ENCODE assay signal across 8 mouse cellular contexts in genomic region chr13:29984286-29985100, GRCm38 (mm10). TPM values are rescaled to one million over a fixed set of nuclear protein-coding genes. Genes with fewer than 3 reads are reported as not detected.
DNase-seq lines count a peak whose midpoint lies in the region; ATAC-seq and TF ChIP-seq lines count a peak whose summit lies in the region.

No protein-coding gene starts in this region.

- no peaks in the 10 kb centered on the region for H3K27me3 ChIP-seq in C2C12 (ENCODE audit: control insufficient read depth, insufficient read depth, insufficient read length)
- no peaks in the 10 kb centered on the region for H3K27me3 ChIP-seq in forebrain, embryonic 10.5 days (ENCODE audit: poor library complexity, severe bottlenecking)
- no peaks in the 10 kb centered on the region for H3K27me3 ChIP-seq in heart, embryonic 15.5 days
- H3K27me3 ChIP-seq in liver, embryonic 15.5 days = no peaks in the 10 kb centered on the region
- H3K27me3 ChIP-seq in stomach, embryonic 15.5 days (replicated peaks) = no peaks in the 10 kb centered on the region

- peaks cover 52% of the 10 kb centered on the region for H3K4me1 ChIP-seq in forebrain, embryonic 10.5 days
- H3K4me1 ChIP-seq in heart, embryonic 15.5 days (replicated peaks) = peaks cover 36% of the 10 kb centered on the region
- peaks cover 69% of the 10 kb centered on the region for H3K4me1 ChIP-seq in liver, embryonic 15.5 days (replicated peaks)
- 0 out of 2 replicates have a peak, but pooled peaks cover 2% of the 10 kb centered on the region for H3K4me1 ChIP-seq in stomach, embryonic 15.5 days

- peaks cover 48% of the 10 kb centered on the region for H3K79me3 ChIP-seq in C2C12 (ENCODE audit: low read depth)

- H3K4me3 ChIP-seq in C2C12 (ENCODE audit: insufficient read depth, poor library complexity, severe bottlenecking) = peak overlapping the region; percentile 84
- peak overlapping the region; percentile 99 for H3K4me3 ChIP-seq in forebrain, embryonic 10.5 days
- H3K4me3 ChIP-seq in heart, embryonic 15.5 days = peak overlapping the region; percentile 97
- H3K4me3 ChIP-seq in liver, embryonic 15.5 days (replicated peaks) = peak overlapping the region; percentile 93
- peak overlapping the region; percentile 91 for H3K4me3 ChIP-seq in stomach, embryonic 15.5 days (replicated peaks)

- under 1% methylated on average over 41 of the region's 69 CpGs for WGBS in forebrain, embryonic 10.5 days
- WGBS in heart, embryonic 15.5 days = under 1% methylated on average over 49 of the region's 69 CpGs
- under 1% methylated on average over 48 of the region's 69 CpGs for WGBS in liver, embryonic 15.5 days (ENCODE audit: insufficient replicate concordance)
- WGBS in stomach, embryonic 15.5 days = 2% methylated on average over 25 of the region's 69 CpGs

- no peaks in the 10 kb centered on the region for H3K9me3 ChIP-seq in forebrain, embryonic 10.5 days
- H3K9me3 ChIP-seq in heart, embryonic 15.5 days (replicated peaks) = no peaks in the 10 kb centered on the region
- H3K9me3 ChIP-seq in liver, embryonic 15.5 days (replicated peaks) = no peaks in the 10 kb centered on the region
- no peaks in the 10 kb centered on the region for H3K9me3 ChIP-seq in stomach, embryonic 15.5 days

- peak overlapping the region; percentile 98 for H3ac ChIP-seq in C2C12 (ENCODE audit: control insufficient read depth, insufficient read length, low read depth)

- TF ChIP-seq CTCF in C2C12 (IDR thresholded peaks at IDR 0.05; ENCODE audit: control insufficient read depth, insufficient read depth, insufficient read length) = no peak

- H3K9ac ChIP-seq in heart, embryonic 15.5 days = peak overlapping the region; percentile 99
- H3K9ac ChIP-seq in liver, embryonic 15.5 days = peak overlapping the region; percentile 94
- peak overlapping the region; percentile 95 for H3K9ac ChIP-seq in stomach, embryonic 15.5 days

- peak overlapping the region; percentile 99 for H3K4me2 ChIP-seq in heart, embryonic 15.5 days
- peak overlapping the region; percentile 98 for H3K4me2 ChIP-seq in liver, embryonic 15.5 days
- peak overlapping the region; percentile 88 for H3K4me2 ChIP-seq in stomach, embryonic 15.5 days

- H3K36me3 ChIP-seq in C2C12 (ENCODE audit: control insufficient read depth, insufficient read depth) = peaks cover 20% of the 10 kb centered on the region
- H3K36me3 ChIP-seq in forebrain, embryonic 10.5 days (replicated peaks) = peaks cover 28% of the 10 kb centered on the region
- H3K36me3 ChIP-seq in heart, embryonic 15.5 days = no peaks in the 10 kb centered on the region
- H3K36me3 ChIP-seq in liver, embryonic 15.5 days (replicated peaks) = peaks cover 12% of the 10 kb centered on the region
- no peaks in the 10 kb centered on the region for H3K36me3 ChIP-seq in stomach, embryonic 15.5 days

- peaks cover 62% of the 10 kb centered on the region for H3K79me2 ChIP-seq in C2C12 (ENCODE audit: control insufficient read depth, insufficient read depth)

- peak; percentile 57 to 65 for DNase-seq in adrenal gland, postnatal 4 days (ENCODE audit: low spot score in 2 of 2)
- peak; percentile 76 for DNase-seq in forebrain, embryonic 10.5 days (ENCODE audit: extremely low spot score, low spot score)
- peak; percentile 87 for DNase-seq in kidney, postnatal 14 days
- DNase-seq in neural tube, embryonic 10.5 days (ENCODE audit: extremely low spot score, low spot score) = peak; percentile 82

- peak; percentile 56 for ATAC-seq in heart, embryonic 15.5 days (replicated peaks; ENCODE audit: insufficient number of reproducible peaks, insufficient read depth, low FRiP score, low read depth)
- peak; percentile 1; the same call in 1 of the 2 replicates for ATAC-seq in liver, embryonic 15.5 days (ENCODE audit: insufficient read depth)
- peak; percentile 16 for ATAC-seq in stomach, embryonic 15.5 days (ENCODE audit: insufficient read depth, low FRiP score, low read depth)

- peak overlapping the region; percentile 99 for H3K27ac ChIP-seq in forebrain, embryonic 10.5 days
- H3K27ac ChIP-seq in heart, embryonic 15.5 days = peak overlapping the region; percentile 97
- peak overlapping the region; percentile 89 for H3K27ac ChIP-seq in liver, embryonic 15.5 days (replicated peaks)
- peak overlapping the region; percentile 96 for H3K27ac ChIP-seq in stomach, embryonic 15.5 days

TF ChIP-seq in C2C12, 6 proteins besides CTCF, POLR2A, EP300 and RAD21:
- TF ChIP-seq MYOG (IDR thresholded peaks at IDR 0.05; ENCODE audit: control insufficient read depth, extremely low read depth, insufficient read length) = no peak
- TF ChIP-seq MAX (IDR thresholded peaks at IDR 0.05) = peak; percentile 64
- TF ChIP-seq USF1 (IDR thresholded peaks at IDR 0.05; ENCODE audit: low read depth) = peak; percentile 46
- no peak for TF ChIP-seq FOSL1 (IDR thresholded peaks at IDR 0.05; ENCODE audit: insufficient read depth, low read length, poor library complexity, severe bottlenecking)
- TF ChIP-seq CEBPB (IDR thresholded peaks at IDR 0.05; ENCODE audit: low read depth) = no peak
- TF ChIP-seq MYOD1 (IDR thresholded peaks at IDR 0.05; ENCODE audit: control insufficient read depth, insufficient read length, low read depth) = no peak

RNA-seq across cellular contexts. Expression of gene E2f3, which starts 1.4 kb away (rescaled TPM):
- 10.2 TPM for polyA plus RNA-seq in C2C12 (2012; fragmentation: generic; extraction: Trizol)
- total RNA-seq in adrenal gland, postnatal 4 days (2021) = 10 to 100 TPM; 17.2 to 20.3 TPM
- 22.5 and 25.6 TPM in 2 replicates for polyA plus RNA-seq in forebrain, embryonic 10.5 days (2016; fragmentation: Nextera tagmentation; extraction: Ambion mirVana)
- polyA plus RNA-seq in heart, embryonic 15.5 days (2015; fragmentation: Nextera tagmentation; extraction: Ambion mirVana) = 6.9 and 8.0 TPM in 2 replicates
- 3.9 and 4.0 TPM in 2 replicates for polyA plus RNA-seq in liver, embryonic 15.5 days (2015; fragmentation: Nextera tagmentation; extraction: Ambion mirVana)
- polyA plus RNA-seq in stomach, embryonic 15.5 days (2015; fragmentation: Nextera tagmentation; extraction: Ambion mirVana) = 9.4 and 11.2 TPM in 2 replicates

Comparison
In these comparisons a context has a peak if more than half of its experiments do, and no peak if none do; other contexts are left out.
1. Peak in every context shown above with its lines: DNase-seq, ATAC-seq, H3K4me3 ChIP-seq and H3K27ac ChIP-seq.
2. ATAC-seq: peak in every context shown above with its lines; median percentile 56 in heart, embryonic 15.5 days; 16 in stomach, embryonic 15.5 days; 1 in liver, embryonic 15.5 days.